Mouse (Mus musculus) stomach, embryonic 14.5 days (tissue): ENCODE data around the gene Pla2g16. TPM values are rescaled to one million over a fixed set of nuclear protein-coding genes. Genes with fewer than 3 reads are reported as not detected.

Experiments
- ATAC-seq: fragments of 200-750 bp; cut with Nextera tagmentation; 2 replicates; pipeline ENCODE4 v1.8.0; 2017; ENCODE audit warnings: low read depth, moderate TSS enrichment; ENCODE audit not compliant: insufficient number of reproducible peaks, insufficient read depth, low FRiP score
- H3K27ac ChIP-seq: fragments of 300-500 bp; sonication (generic); 2 replicates; pipeline ENCODE4 v1.5.1; 2014; ENCODE audit warnings: mild to moderate bottlenecking, low read length, moderate library complexity, mixed read lengths
- H3K27me3 ChIP-seq: fragments of 300-500 bp; sonication (generic); 2 replicates; pipeline ENCODE4 v1.6.1; 2014; ENCODE audit warnings: low read length, control low read depth, mixed read lengths; ENCODE audit not compliant: control insufficient read depth, insufficient read depth
- H3K36me3 ChIP-seq: fragments of 300-500 bp; sonication (generic); 2 replicates; pipeline ENCODE4 v1.6.1; 2014; ENCODE audit warnings: mild to moderate bottlenecking, control low read depth, low read length, moderate library complexity, mixed read lengths; ENCODE audit not compliant: control insufficient read depth, insufficient read depth
- H3K4me1 ChIP-seq: fragments of 300-500 bp; sonication (generic); 2 replicates; pipeline ENCODE4 v1.6.1; 2014; ENCODE audit warnings: low read length, control low read depth, mixed read lengths; ENCODE audit not compliant: control insufficient read depth, insufficient read depth
- H3K4me2 ChIP-seq: fragments of 300-500 bp; sonication (generic); replicated peaks from 2 replicates; pipeline ENCODE4 v1.6.1; 2014; ENCODE audit warnings: low read depth, low read length, control low read depth
- H3K4me3 ChIP-seq: fragments of 300-500 bp; sonication (generic); 2 replicates; pipeline ENCODE4 v1.5.1; 2014; ENCODE audit warnings: low read depth, low read length, control low read depth
- H3K9ac ChIP-seq: fragments of 300-500 bp; sonication (generic); replicated peaks from 2 replicates; pipeline ENCODE4 v1.6.1; 2014; ENCODE audit warnings: low read depth, mild to moderate bottlenecking, control low read depth, low read length, moderate library complexity, mixed read lengths
- H3K9me3 ChIP-seq: fragments of 300-500 bp; sonication (generic); 2 replicates; pipeline ENCODE4 v1.6.1; 2016; ENCODE audit warnings: low read depth, low read length, control low read depth; ENCODE audit not compliant: control insufficient read depth
- WGBS: fragments of 180-500 bp; shearing (Covaris S2); extraction: QIAGEN DNeasy Blood & Tissue Kit; methylation state at CpG from one replicate; pipeline ENCODE4 v1.1.7; 2014; 5-methylcytosine and 5-hydroxymethylcytosine counted together
- polyA plus RNA-seq: library from polyadenylated mRNA; unstranded; fragments of >200 nt; fragmentation: Nextera tagmentation; extraction: Ambion mirVana; gene quantifications from 2 replicates; pipeline ENCODE4 v1.2.1, GENCODE M21; 2014

The Pla2g16 gene
- polyA plus RNA-seq, 1 experiment from 2014 or later, result 8.1 TPM

- Histone ChIP-seq H3K9ac (no peak overlapping the region), H3K4me1 (no peaks in the 10 kb centered on the region), H3K4me2 (no peak overlapping the region), H3K9me3 (no peaks in the 10 kb centered on the region), H3K36me3 (peaks cover 34% of the 10 kb centered on the region), H3K4me3 (no peak overlapping the region), H3K27ac (no peak overlapping the region), H3K27me3 (no peaks in the 10 kb centered on the region)
- WGBS, result 49% methylated on average over 7 of the region's 7 CpGs
- no peak for ATAC-seq
These were observed 28.4 kb upstream of the Pla2g16 start for GRCm38 (mm10) chr19:7528639-7529428.

GRCm38 (mm10) chr19:7531906-7532305 is 25.4 kb upstream of the Pla2g16 start:
- Histone ChIP-seq H3K4me3 (no peak overlapping the region), H3K27ac (no peak overlapping the region), H3K9ac (no peak overlapping the region), H3K9me3 (no peaks in the 10 kb centered on the region), H3K36me3 (peaks cover 34% of the 10 kb centered on the region), H3K27me3 (no peaks in the 10 kb centered on the region), H3K4me2 (no peak overlapping the region), H3K4me1 (no peaks in the 10 kb centered on the region)
- ATAC-seq, result no peak
- WGBS, result 93% methylated on average over 5 of the region's 5 CpGs

GRCm38 (mm10) chr19:7533891-7534290 is 23.4 kb upstream of the Pla2g16 start:
- Histone ChIP-seq H3K36me3 (peaks cover 36% of the 10 kb centered on the region), H3K4me1 (no peaks in the 10 kb centered on the region), H3K9me3 (no peaks in the 10 kb centered on the region), H3K9ac (no peak overlapping the region), H3K4me2 (no peak overlapping the region), H3K27me3 (no peaks in the 10 kb centered on the region), H3K27ac (no peak overlapping the region), H3K4me3 (no peak overlapping the region)
- 85% methylated on average over 5 of the region's 5 CpGs for WGBS
- no peak for ATAC-seq

- 86% methylated on average over 3 of the region's 3 CpGs for WGBS
- H3K9me3 ChIP-seq, result peaks cover 2% of the 10 kb centered on the region; the same call in 1 of the 2 replicates
- no peak overlapping the region for H3K4me2 ChIP-seq
- H3K27ac ChIP-seq, result no peak overlapping the region
- ATAC-seq, result no peak
- H3K4me3 ChIP-seq, result no peak overlapping the region
- H3K9ac ChIP-seq, result no peak overlapping the region
- H3K27me3 ChIP-seq, result no peaks in the 10 kb centered on the region
- no peaks in the 10 kb centered on the region for H3K36me3 ChIP-seq
- no peaks in the 10 kb centered on the region for H3K4me1 ChIP-seq
These were observed 8.3 kb upstream of the Pla2g16 start for GRCm38 (mm10) chr19:7548924-7549323.

- Histone ChIP-seq H3K36me3 (no peaks in the 10 kb centered on the region), H3K27me3 (no peaks in the 10 kb centered on the region), H3K27ac (no peak overlapping the region), H3K9ac (no peak overlapping the region), H3K9me3 (no peaks in the 10 kb centered on the region), H3K4me1 (no peaks in the 10 kb centered on the region), H3K4me2 (no peak overlapping the region), H3K4me3 (no peak overlapping the region)
- ATAC-seq, result peak; percentile 61
- WGBS, result 35% methylated on average over 4 of the region's 4 CpGs
These were observed 5.5 kb upstream of the Pla2g16 start for GRCm38 (mm10) chr19:7551550-7552300.

GRCm38 (mm10) chr19:7552301-7552673 is 5.0 kb upstream of the Pla2g16 start:
- 66% methylated on average over 2 of the region's 2 CpGs for WGBS
- no peaks in the 10 kb centered on the region for H3K9me3 ChIP-seq
- H3K4me3 ChIP-seq, result no peak overlapping the region
- no peaks in the 10 kb centered on the region for H3K27me3 ChIP-seq
- no peak for ATAC-seq
- H3K4me1 ChIP-seq, result no peaks in the 10 kb centered on the region
- H3K27ac ChIP-seq, result no peak overlapping the region
- H3K9ac ChIP-seq, result no peak overlapping the region
- H3K36me3 ChIP-seq, result no peaks in the 10 kb centered on the region
- no peak overlapping the region for H3K4me2 ChIP-seq

- Histone ChIP-seq H3K4me3 (no peak overlapping the region), H3K36me3 (no peaks in the 10 kb centered on the region), H3K4me1 (peaks cover 4% of the 10 kb centered on the region; the same call in 1 of the 2 replicates), H3K9me3 (no peaks in the 10 kb centered on the region), H3K4me2 (no peak overlapping the region), H3K9ac (no peak overlapping the region), H3K27me3 (no peaks in the 10 kb centered on the region), H3K27ac (no peak overlapping the region)
- ATAC-seq, result no peak
These were observed 3.8 kb upstream of the Pla2g16 start for GRCm38 (mm10) chr19:7553441-7553840.

GRCm38 (mm10) chr19:7554881-7555280 is 2.4 kb upstream of the Pla2g16 start:
- no peak for ATAC-seq
- Histone ChIP-seq H3K4me2 (no peak overlapping the region), H3K4me3 (no peak overlapping the region), H3K27me3 (no peaks in the 10 kb centered on the region), H3K9ac (no peak overlapping the region), H3K36me3 (no peaks in the 10 kb centered on the region), H3K27ac (no peak overlapping the region), H3K9me3 (no peaks in the 10 kb centered on the region), H3K4me1 (peaks cover 4% of the 10 kb centered on the region; the same call in 1 of the 2 replicates)
- 66% methylated on average over 4 of the region's 4 CpGs for WGBS
